Mouse (Mus musculus) activated CD4-positive, CD25-positive, alpha-beta regulatory T cell (primary cell): ENCODE results near the gene Ddx10. TPM values are rescaled to one million over a fixed set of nuclear protein-coding genes. Genes with fewer than 3 reads are reported as not detected.

Experiments used
- polyA plus RNA-seq, 2 experiments: library from polyadenylated mRNA; unstranded; fragments of 100-300 nt; shearing (Covaris generic); gene quantifications; one replicate each; pipeline ENCODE4 v1.2.1; 2017

The Ddx10 gene
- 10 to 100 TPM; 43.9 to 55.7 TPM for polyA plus RNA-seq

DNA sequence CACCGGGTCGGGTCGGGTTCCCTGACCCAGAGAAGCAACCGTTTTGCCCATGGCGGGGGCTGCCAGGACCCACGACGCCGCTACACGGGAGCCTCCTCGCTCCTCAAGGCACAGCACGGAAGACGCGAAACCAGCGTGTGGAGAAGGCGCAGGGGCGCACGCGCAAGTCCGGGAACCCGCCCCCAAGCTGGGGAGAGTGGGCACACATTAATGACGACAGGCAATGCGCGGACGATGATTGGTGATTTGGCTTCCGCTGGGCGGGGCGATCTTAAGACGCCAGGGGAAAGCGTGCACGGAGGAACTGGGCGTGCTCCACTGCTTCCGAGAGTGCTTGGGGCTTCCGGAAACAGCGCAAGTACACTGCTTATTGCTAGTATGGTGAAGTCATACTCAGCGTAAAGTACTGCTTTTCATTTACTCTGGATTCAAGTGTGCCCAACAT is at the start of gene Ddx10:
Gene Ddx10, minus strand, starts transcription at position 101 of the 445 bp plus-strand sequence.

Other genes starting within 250 kb of the Ddx10 start
- under 1 TPM; 0.08 to 0.39 TPM for gene Exph5, start 53.6 kb upstream of the Ddx10 start, polyA plus RNA-seq
- gene Kdelc2, start 136.0 kb upstream of the Ddx10 start, polyA plus RNA-seq: 1 to 10 TPM; 2.9 to 4.7 TPM
- under 1 TPM; 0.21 to 0.60 TPM for gene 4930550C14Rik, start 154.3 kb upstream of the Ddx10 start, polyA plus RNA-seq